Mouse (Mus musculus) kidney, adult 18-20 months (tissue): ENCODE results near the gene Mpv17l2.

Source experiments
- DNase-seq: peaks from one replicate; pipeline ENCODE4 v3.0.0; 2021

Mpv17l2 gene

DNA sequence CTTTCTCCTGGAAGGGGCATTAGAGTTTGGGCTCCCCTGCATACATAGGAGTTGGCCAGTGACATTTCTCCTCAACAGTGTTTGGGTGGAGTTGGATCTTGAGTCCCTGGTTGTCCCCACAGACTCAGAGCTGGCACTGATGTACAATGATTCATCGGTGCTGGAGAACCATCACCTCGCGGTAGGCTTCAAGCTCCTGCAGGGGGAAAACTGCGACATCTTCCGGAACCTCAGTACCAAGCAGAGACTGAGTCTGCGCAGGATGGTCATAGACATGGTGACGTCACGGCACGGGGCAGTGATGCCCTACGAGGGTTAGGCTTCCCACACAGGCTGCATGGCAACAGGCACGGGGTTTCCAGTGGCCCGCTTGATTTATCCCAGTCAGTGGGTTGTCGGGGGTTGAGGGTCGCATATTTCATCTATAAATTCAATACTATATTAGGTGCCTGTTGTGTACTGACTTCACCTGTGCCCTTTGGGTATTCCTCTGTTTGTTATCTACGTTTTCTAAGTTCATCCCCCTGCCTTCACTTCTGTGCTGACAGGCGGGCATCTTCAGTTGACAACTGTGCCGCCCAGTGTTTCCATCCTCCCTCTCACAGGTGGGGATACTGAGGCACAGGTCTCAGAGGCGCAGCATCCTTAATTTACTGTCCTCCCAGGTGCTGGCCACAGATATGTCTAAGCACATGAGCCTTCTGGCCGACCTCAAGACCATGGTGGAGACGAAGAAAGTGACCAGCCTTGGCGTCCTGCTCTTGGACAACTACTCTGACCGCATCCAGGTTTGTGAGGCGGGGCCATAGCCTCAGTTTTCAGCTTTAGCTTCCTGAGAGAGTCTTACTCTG, 12.3 kb downstream of the Mpv17l2 start:
- no peak for DNase-seq

DNA sequence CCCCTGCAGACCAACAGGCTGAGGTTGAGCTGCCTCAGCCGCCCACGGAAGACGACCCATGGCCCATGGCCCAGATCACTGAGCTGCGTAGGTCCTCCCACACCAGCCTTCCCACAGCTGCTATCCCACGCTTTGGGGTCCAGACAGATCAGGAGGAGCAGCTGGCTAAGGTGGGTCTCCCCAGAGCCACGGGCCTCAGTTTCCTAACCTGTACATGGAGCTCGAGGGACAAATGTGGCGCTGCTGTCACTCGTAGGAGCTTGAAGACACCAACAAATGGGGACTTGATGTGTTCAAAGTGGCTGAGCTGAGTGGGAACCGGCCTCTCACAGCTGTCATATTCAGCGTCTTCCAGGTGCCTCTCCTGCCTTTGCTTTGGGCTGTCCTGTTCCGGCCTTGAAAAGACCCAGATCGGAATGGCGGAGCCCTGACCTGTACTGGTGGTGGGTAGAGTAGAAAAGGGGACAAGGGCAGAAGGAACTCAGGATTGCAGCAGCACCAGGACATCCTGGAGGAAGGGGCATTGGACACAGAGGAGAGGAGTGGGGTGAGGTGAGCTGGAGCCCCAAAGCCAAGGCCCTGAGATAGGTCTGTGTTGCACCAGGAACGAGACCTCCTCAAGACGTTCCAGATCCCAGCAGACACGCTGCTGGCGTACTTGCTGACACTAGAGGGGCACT, 13.4 kb downstream of the Mpv17l2 start:
- no peak for DNase-seq

DNA sequence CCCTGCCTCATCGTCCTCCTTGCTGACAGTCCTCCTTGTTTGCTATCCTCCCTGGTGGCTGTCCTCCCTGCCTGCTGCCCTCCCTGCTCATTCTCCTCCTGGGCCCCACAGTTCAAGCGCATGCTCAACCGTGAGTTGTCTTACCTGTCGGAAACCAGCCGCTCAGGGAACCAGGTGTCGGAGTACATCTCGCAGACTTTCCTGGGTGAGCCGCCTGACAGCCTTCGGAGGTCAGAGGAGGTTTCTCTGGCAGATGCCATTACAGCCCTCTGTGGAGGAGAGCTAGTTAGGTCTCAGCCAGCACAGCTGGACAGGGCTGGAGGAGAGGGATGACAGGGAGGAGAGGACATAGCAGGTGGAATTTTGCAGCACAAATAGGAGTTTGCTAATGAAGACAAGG, 14.1 kb downstream of the Mpv17l2 start:
- DNase-seq: no peak

DNA sequence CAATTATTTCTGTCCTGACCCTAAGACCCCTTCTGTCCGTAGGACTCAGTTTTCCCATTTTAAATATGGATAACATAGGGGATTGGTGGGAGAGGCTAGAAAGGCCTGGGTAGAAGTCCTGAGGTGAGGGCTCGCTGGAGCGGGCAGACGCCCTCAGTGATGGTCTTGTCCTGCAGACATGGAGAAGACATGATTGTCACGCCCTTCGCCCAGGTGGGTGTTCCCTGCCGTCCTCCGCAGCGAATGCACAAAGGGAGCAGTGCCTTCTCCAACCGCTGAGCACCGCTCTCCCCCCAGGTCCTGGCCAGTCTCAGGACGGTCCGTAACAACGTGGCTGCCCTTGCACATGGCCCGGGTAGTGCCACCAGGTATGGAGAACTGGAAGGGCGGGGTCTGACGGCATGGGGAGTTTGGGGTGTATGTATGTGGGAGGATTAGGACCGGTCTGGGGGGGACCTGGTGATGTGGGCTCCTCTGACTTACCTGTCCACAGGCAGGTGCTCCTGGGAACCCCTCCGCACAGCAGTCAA, 15.0 kb downstream of the Mpv17l2 start:
- DNase-seq: no peak

DNA sequence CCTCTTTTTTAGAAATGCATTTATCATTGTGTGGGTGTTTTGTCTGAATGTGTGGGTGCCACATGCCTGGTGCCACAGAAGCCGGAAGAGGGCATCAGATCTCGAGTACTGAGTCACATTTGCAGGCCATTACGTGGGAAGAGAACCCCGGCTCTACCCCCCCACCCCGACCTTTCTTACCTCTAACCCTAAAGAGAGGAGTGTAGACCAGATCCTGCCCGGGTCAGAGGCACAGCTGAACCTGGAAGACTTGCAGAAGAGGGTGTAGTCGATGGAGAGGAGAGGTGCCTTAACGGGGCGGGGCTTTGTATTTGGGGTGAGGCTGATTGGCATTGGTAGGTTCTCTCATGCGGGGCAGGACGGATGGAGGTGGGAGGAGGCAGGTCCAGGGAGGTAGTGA, 15.9 kb downstream of the Mpv17l2 start:
- DNase-seq: peak; percentile 13

DNA sequence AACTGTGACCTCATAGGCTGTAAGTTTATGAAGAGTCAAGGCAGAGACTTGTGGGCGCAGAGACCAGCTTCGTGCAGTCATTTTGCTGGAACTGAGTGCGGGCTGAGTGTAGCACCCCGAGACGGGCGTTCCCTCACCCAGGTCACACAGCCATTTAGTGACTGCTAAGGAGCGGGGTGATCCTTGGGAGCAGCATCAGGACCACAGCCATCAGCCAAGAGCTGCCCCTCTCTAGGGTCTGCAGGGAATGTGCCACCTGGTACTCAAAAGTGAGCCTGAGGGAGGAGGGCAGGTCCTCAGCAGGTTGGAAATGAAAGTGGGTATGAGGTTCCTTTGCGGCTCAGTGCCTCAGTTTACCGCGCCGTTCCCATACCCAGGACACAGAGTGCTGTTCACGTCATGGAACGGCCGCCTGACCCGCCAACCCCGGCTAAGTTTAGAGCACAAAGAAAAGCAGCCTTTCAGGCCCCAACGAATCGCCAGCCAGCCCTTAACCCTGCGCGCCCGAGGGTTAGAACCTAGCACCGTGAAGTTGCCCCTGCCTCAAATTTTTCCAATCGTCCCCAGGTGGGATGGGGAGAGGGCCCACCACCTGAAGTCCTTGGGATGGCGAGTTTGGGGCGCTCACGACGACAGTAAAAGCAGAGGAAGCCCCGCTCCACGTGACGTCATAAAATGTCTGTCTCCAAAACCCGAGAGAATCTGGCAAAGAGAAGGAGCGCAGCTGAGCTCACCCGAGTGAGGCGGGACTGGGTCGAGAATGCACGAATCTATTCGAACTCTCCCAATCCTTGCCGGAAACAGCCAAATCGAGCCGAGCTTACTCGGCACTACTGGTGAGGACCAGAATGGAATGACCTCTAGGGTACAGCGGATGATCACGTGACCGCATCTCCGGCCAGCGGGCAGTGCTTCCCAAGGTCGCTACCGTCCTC, 16.8 kb downstream of the Mpv17l2 start:
- DNase-seq: peak; percentile 85

DNA sequence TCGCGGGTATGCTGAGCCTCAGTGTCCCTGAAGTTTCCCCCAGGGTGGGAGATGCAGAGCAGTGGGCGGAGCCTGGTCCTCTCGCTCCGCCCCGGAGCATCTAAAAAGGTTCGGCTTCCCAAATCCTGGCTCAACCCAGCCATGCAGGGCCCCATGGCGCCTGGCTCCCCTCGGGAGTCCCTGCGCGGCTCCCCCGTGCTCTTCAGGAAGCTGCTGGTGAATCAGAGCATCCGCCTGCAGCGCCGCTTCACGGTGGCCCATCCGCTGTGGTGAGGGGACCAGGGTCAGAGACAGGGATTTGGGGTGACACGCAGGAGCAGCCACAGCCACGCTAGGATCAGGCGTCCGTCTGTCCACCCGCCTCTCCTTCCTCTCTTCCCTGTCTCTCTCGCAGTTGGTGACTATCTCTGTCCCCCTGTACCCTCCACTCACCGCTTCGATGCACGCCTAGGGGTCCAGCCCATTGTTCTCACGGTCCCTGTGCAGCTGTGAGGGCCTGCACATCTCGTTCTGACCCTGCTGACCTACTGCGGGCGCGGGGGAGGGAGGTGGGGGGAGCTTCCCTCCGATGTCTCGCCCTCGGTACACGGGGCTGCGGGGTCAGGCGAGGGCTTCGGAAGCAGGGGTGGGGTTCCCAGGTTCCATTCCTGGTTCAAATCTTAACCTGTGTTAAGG, 17.6 kb downstream of the Mpv17l2 start:
- DNase-seq: peak; percentile 33

DNA sequence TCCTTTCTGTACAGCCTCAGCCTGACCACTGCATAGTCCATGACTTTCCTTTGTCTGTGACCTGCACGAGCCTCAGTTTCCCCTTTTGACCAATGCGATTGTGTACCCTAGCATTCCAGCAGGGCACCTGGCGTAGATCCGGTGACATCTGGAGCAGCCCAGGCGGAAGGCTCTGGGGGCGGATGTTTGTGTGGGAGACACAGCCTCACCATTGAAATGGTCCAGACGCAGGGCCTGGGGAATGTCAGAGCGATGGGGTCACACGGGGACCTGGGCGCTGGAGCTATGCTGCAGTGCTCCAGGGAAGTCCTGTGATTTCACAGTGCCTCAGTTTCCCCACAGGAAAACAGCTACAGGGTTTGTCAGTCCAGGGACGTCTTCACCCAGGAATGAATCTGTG, 18.6 kb downstream of the Mpv17l2 start:
- no peak for DNase-seq

DNA sequence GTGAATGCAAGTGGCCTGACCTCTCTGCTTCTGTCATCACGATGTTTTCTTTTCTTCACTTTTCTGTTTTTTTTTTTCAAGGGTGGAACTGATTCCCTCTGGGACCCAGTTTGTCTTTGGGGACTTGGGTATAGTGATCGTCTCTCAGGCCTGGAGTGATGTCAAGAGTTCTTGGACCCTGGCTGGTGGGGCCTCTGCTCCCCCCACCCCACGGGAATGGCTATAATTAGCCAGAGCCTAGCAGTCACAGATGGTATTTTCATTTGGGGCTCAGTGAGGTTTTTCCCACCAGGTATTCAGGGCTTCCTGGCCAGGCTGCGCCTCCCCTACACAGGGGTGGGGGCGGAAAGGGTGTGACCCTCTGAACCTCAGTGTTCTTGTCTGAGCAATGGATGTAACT, 19.1 kb downstream of the Mpv17l2 start:
- no peak for DNase-seq

DNA sequence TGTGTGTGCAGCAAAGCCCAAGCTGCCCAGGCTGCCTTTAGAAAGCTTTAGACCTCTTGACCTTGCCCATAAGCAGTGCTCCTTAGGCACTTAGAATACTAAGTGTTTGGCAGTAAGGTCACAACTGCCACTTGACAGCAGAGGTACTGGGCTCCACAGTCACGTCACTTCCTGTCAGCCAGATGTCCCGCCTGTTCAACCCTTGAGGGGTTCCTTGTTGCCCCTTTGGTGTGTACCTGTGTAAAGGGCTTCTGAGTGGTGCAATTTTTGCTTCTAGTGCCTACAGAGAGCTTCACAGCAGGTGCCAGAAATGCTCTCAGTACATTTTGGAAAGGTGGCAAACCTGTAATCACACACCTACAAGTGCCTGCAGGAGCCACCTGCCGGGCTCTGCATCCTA, 22.5 kb downstream of the Mpv17l2 start:
- DNase-seq: no peak

DNA sequence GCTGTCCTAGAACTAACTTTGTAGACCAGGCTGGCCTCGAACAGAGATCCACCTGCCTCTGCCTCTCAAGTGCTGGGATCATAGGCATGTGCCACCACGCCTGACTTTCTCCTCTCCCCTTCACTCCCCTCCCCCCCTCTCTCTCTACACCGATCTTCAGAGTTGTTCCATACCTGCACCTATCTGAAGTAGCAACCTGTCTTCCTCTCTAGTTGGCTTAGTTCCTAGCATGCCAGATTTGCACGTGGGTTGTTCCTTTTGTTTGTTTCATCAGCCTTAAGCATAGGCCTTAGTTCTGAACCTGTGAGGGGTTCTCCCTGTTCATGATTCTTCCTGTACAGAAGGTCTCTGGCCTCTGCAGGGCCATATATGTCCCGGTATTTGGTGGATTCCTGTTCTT, 23.0 kb downstream of the Mpv17l2 start:
- DNase-seq: no peak

DNA sequence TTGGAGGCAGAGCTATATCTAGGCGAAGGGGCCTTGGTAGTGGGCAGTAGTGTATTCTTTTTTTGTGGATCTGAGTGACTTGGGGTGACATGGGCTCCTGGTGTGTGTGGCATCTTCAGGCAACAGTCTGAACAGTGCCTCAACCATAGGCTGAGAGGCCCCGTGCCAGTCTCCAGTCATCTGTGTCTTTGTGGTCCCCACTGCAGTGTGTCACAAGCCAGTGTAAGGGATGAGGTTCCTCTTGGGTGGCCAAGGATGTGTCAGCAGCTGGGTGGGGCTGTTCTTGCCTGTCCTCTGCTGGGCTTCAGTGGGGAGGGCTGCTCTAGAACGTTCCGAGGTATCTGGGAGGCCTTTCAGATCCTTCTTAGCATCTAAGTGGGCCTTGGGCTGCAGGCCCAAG, 29.8 kb downstream of the Mpv17l2 start:
- DNase-seq: no peak

DNA sequence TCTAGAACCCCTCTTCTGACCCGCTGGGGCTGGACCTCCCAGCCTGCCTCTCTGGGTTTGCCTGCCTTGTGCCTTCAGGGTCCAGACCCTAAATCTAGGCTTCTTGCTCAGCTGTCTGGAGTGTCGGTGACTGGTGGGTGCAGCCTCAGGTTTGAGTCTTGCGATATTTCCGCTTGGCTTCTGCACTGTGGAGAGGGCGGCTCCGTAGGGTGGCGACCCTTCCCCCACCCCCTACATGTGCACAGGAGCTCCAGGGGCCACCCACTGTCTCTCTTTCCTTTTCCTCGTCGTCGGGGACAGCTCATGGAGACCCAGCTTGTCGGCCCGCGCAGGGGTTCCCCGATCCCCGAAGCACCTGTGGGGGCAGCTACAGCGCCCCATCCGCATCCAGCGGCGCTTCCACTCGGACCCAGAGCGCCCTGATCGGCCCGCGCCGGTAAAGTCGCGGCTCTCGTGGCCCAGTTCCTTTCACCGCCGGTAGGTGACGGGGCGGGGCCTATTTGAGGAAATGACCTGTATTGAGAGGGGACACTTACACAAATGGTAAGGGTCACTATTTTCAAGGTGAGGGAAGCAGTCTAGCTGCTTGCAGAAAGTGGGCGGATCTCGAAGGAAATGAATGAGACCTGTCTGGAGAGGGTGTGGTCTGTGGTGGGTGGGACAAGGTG, 30.8 kb downstream of the Mpv17l2 start:
- DNase-seq: no peak

DNA sequence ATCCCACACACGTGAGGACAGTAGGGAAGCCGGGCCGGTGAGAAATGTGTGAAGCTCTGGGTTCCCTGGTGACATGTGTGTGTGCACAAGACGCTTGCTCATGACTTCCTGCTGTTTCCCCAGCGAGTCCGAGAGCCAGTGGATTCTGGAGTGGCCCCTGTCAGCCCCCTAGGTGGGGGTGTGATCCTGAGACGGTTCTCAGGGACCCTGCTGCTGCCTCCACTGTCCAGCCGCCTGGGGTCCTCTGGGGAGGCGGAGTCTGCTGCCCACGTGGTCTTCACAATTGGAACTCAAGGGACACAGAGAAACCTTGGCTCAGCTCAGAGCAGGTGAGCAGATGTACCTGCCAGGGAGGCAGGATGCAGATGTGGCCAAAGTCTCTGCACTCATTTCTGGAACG, 34.0 kb downstream of the Mpv17l2 start:
- no peak for DNase-seq

DNA sequence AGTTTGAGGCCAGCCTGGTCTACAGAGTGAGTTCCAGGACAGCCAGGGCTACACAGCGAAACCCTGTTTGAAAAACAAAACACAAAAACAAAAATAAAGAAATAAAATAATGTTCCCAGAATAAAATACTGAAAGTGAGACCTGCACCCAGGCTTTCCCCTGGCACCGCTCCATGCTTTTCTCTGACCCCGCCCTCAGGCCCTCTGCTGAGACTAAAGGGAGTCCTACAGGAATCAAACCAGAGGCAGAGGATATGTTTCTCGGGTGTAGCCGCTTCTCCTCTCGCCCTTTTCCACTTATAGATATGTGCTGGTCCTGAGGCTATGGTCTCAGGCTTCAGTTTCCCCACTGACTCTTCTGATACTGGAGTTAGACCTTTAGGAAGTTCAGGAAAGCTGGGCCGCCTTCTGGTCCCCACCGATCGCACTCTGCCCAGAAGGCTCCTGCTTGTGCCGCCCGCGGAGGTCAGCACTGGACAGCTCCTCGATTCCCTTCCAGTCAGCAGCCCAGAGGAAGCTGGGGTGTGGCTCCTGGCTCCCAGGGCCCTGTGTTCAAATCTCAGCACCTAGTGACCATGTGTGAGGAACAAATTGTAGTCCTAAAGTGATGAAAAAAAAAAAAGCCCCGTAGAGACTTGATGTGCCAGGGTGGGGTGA, 34.8 kb downstream of the Mpv17l2 start:
- DNase-seq: peak; percentile 74

DNA sequence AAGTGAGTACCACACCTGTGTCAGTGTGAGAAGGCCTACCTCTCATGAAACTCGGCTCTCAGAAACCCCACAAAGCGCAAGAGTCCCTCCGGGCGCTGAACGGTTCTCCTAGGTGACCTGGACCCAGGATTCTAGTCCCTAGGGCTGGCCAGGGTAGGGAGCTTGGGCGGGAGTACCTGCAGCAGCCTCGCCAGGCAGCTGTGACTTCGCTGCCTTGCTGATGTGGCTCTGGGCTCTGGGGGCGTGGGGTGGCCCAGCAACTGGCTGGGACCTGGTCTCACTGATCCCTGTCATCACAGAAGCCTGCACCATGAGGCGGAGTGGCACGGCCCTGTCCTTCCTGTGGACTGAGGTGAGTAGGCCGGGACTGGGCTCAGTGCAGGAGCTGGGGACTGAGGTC, 36.5 kb downstream of the Mpv17l2 start:
- DNase-seq: no peak

DNA sequence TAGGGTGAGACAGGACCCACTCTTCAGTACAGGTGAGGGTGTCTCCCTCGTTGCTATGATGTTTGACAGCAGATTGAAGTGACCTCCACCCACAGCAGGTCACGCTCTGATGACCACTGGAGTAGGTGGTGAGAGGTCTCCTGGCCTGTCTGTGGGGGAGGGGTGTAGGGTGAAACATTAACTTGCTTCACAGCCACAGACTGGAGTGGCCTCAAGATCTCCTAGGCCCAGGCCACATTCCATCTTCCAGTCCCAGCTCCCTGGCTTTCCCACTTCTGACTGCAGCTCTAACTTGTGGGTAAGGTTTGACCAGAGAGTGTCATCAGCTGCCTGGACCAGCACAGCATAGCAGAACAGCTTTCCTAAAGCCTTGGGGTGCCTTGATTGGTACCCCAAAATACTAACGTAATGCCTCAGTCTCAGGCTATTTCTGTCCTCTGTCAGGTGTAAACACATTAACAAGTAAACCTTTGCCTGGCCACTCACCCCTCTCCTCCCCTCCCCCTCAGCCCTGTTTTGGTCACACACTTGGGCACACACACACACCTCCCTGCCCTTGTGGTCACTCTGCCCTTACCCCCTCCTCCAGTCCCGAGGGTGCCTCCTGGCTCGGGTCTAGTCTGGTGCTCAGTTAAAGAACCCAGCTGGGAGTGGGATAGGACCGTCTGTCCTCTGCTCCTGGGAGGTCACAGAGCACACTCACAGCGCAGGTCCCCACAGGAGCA, 37.1 kb downstream of the Mpv17l2 start, which contains the start of gene Pde4c:
TSS of gene Pde4c (plus strand) at position 235 of the 725 bp plus-strand sequence.
- DNase-seq: peak; percentile 91

DNA sequence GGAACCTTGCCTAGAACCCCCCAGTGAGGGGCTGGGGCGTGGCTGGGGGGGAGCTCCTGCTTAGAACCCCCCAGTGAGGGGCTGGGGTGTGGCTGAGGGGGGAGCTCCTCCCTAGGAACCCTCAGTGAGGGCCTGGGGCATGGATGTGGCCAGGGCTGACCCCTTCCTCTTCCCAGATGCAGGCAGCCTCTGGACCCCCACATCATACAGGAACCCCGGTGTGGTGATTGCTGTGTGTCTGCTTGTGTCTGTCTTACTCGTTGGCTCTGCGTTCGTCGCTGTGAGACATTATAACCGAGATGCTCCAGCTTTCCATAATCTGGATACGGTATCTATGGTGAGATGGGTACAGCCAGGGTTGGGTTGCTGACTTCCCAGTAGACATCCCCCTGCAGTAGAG, 39.1 kb downstream of the Mpv17l2 start:
- no peak for DNase-seq

DNA sequence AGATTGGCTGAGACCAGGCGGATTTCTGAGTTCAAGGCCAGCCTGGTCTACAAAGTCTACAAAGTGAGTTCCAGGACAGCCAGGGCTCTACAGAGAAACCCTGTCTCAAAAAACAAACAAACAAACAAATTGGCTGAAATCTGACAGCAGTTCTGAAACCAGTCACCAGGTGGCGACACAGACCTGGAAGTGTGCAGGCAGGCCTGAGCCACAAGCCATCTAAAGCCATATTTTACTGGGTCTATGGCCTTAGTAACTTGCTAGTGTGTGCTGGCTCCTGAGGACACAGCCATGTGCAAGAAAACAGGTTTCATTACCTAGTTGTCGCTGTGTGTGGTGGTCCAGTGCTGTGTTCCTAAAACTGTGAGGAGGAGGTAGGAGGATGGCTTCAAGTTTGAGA, 40.0 kb downstream of the Mpv17l2 start:
- peak; percentile 91 for DNase-seq

DNA sequence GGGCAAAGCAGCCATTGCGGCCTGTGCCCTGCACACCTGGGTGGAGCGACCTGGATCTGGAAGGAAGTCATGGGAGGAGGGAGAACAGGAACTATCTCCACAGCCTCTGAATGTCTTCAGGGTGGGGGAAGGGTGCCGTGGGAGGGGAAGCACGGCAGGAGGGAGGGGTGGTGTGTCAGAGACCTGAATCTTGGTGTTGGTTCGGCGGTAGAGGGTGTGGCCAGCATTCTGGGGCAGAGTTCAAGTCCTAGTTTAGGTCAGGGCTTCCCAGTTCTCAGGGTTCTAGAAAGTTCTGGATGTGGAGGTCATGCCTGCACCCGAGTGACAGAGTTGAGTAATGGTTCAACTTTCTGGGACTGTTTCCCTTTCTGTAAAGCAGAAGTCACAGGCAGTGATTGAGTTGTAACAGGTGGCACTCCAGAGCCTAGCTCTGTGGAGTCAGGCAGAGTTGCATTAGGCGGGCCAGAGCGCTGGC, 40.9 kb downstream of the Mpv17l2 start:
- DNase-seq: peak; percentile 46
